Mouse (Mus musculus) midbrain, embryonic 11.5 days (tissue): ENCODE measurements at regions not wholly inside any gene's neighbourhood (a gene's known extent, or its start where the extent isn't known, plus 50 kb on each side); places are given as distances from the start of the nearest gene placed in this dataset.

Experiments used
- ATAC-seq: fragments of 200-750 bp; cut with Nextera tagmentation; 2 replicates; pipeline ENCODE4 v1.8.0; 2017; ENCODE audit warnings: moderate TSS enrichment, moderate library complexity; ENCODE audit not compliant: low FRiP score
- DNase-seq: peaks from one replicate; pipeline ENCODE4 v3.0.0; 2015; ENCODE audit warnings: low spot score; ENCODE audit errors: missing footprints
- H3K27ac ChIP-seq: fragments of 300-500 bp; sonication (generic); 2 replicates; pipeline ENCODE4 v1.5.1; 2014; ENCODE audit warnings: low read depth, low read length
- H3K27me3 ChIP-seq: fragments of 300-500 bp; sonication (generic); 2 replicates; pipeline ENCODE4 v1.6.1; 2014; ENCODE audit warnings: mild to moderate bottlenecking, low read length, moderate library complexity, mixed read lengths; ENCODE audit not compliant: control insufficient read depth, insufficient read depth
- H3K36me3 ChIP-seq: fragments of 300-500 bp; sonication (generic); 2 replicates; pipeline ENCODE4 v1.6.1; 2014; ENCODE audit warnings: mild to moderate bottlenecking, low read length, moderate library complexity, mixed read lengths; ENCODE audit not compliant: control insufficient read depth, insufficient read depth
- H3K4me1 ChIP-seq: fragments of 300-500 bp; sonication (generic); 2 replicates; pipeline ENCODE4 v1.6.1; 2014; ENCODE audit warnings: low read length; ENCODE audit not compliant: control insufficient read depth, insufficient read depth
- H3K4me2 ChIP-seq: fragments of 300-500 bp; sonication (generic); 2 replicates; pipeline ENCODE4 v1.6.1; 2014; ENCODE audit warnings: mild to moderate bottlenecking, moderate library complexity
- H3K4me3 ChIP-seq: fragments of 300-500 bp; sonication (generic); 2 replicates; pipeline ENCODE4 v1.5.1; 2014; ENCODE audit warnings: low read depth, low read length
- H3K9ac ChIP-seq: fragments of 300-500 bp; sonication (generic); 2 replicates; pipeline ENCODE4 v1.6.1; 2014; ENCODE audit warnings: low read length
- H3K9me3 ChIP-seq: fragments of 300-500 bp; sonication (generic); 2 replicates; pipeline ENCODE4 v1.6.1; 2016; ENCODE audit warnings: low read length; ENCODE audit not compliant: control insufficient read depth
- WGBS: fragments of 180-500 bp; shearing (Covaris S2); extraction: QIAGEN DNeasy Blood & Tissue Kit; methylation state at CpG from one replicate; pipeline ENCODE4 v1.1.7; 2014; 5-methylcytosine and 5-hydroxymethylcytosine counted together

DNA sequence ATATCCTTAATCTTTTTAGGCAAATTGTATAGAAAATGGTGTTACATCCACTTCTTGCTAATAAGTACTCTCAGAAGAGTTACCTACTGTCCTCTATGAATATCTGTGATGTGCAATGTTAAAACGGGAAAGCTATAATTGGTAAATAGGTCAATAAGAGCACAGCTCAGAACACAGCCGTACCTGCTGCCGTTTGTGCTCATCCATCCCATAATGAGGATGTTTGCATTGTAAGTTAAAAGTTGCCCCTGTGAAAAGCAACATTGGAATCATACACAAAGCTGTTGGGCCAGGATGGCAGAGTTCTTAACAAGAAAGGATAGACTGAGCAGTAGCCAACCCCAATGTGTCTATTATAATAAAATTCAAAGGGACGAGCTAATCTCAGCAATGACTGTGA is 476.6 kb downstream of the Ptprc start:
- peaks cover 10% of the 10 kb centered on the region for H3K4me1 ChIP-seq
- no peak overlapping the region for H3K9ac ChIP-seq
- H3K27me3 ChIP-seq, result no peaks in the 10 kb centered on the region
- H3K27ac ChIP-seq, result no peak overlapping the region
- no peaks in the 10 kb centered on the region for H3K9me3 ChIP-seq
- ATAC-seq (no peak), DNase-seq (no peak)
- H3K4me3 ChIP-seq, result no peak overlapping the region
- 92% methylated on average over 4 of the region's 4 CpGs for WGBS
- no peaks in the 10 kb centered on the region for H3K36me3 ChIP-seq
- no peak overlapping the region for H3K4me2 ChIP-seq

DNA sequence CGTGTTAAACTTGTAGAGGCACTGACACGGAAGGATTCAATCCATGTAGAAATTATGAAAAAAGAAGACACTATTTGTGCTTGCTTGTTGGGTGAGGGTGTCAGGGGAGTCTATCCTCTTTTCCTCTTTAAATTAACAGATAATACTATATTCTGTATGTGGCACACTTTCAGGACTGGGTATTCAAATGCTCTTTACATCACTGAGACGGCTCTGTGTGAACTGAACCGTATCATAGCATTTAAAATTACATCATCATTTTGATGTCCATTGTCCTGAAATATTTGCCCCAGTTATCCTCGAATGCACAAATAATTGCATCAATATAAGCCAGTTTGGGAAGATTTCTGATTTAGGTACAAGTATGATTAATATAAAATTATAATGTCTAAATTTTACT is 478.2 kb downstream of the Ptprc start:
- no peak overlapping the region for H3K4me2 ChIP-seq
- 62% methylated on average over 5 of the region's 5 CpGs for WGBS
- DNase-seq (no peak), ATAC-seq (no peak; the same call in 1 of the 2 replicates)
- H3K4me1 ChIP-seq, result peaks cover 10% of the 10 kb centered on the region
- no peaks in the 10 kb centered on the region for H3K27me3 ChIP-seq
- no peaks in the 10 kb centered on the region for H3K36me3 ChIP-seq
- H3K4me3 ChIP-seq, result no peak overlapping the region
- no peaks in the 10 kb centered on the region for H3K9me3 ChIP-seq
- no peak overlapping the region for H3K9ac ChIP-seq
- H3K27ac ChIP-seq, result peak overlapping the region; percentile 40

DNA sequence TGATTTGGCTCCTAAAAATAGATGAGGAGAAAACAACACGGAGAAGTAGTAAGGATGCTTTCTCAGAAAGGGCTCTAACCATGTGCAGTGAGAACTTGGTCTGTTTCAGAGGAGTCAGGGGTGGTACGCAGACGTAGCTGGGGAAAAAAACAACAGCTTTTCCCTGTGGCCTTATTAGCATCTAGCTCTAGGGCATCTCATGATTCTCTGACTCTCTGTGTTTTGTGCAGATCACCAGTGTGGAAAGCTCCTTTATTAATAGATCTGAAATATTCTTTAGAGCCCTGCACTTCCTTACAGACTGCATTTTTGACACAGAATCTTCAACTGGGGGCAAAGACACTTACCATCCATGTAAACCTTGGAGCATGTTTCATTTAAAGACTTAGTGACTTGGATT is 478.7 kb downstream of the Ptprc start:
- Histone ChIP-seq H3K36me3 (no peaks in the 10 kb centered on the region), H3K27me3 (no peaks in the 10 kb centered on the region), H3K4me1 (peaks cover 10% of the 10 kb centered on the region), H3K27ac (peak overlapping the region; percentile 40), H3K4me3 (no peak overlapping the region), H3K4me2 (no peak overlapping the region), H3K9ac (no peak overlapping the region), H3K9me3 (no peaks in the 10 kb centered on the region)
- ATAC-seq, result peak; percentile 63; the same call in 1 of the 2 replicates
- DNase-seq, result peak; percentile 91
- 46% methylated on average over 3 of the region's 3 CpGs for WGBS

DNA sequence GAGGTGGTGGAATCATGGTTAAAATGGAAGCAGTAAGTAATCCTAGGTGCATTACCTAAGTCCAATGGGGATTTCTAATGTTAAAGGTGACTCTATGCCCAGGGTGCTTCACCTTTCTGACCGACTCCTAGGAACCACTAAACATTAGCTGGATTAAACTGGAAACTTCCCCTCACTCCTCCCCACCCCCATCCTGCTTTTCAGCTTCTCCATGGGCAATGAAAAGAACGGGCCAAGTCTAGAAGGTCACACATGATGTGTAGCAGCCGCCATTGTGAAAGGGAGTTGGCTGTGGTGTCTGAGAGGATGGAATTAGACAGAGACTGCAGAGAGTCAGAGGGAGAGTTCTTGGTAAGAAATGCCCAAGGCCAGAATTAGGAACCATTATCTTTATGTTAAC is 479.8 kb downstream of the Ptprc start:
- WGBS, result 63% methylated on average over 3 of the region's 3 CpGs
- no peak for ATAC-seq

DNA sequence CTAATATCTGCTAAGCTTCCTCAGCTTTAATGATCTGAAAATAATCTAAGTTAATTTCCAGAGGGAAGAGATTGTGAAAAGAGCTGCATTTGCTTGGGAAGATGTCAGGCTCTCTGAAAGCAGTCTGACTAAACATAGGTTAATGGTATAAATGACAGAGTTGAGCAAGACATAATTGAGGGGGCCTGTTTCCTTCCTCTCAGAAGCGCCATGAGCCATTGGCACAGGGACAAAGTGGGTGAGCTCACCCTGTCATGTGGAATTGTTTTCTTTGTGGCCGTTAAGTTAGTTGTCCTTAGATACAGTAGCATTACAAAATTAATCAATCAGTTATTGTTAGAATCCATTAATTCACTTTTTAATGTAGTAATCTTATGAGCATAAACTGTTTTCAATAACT is 483.0 kb downstream of the Ptprc start:
- Histone ChIP-seq H3K4me3 (no peak overlapping the region), H3K4me1 (peaks cover 10% of the 10 kb centered on the region), H3K9me3 (no peaks in the 10 kb centered on the region), H3K27ac (no peak overlapping the region), H3K27me3 (no peaks in the 10 kb centered on the region), H3K36me3 (no peaks in the 10 kb centered on the region), H3K9ac (no peak overlapping the region), H3K4me2 (no peak overlapping the region)
- ATAC-seq (no peak), DNase-seq (no peak)
- 93% methylated on average over 2 of the region's 2 CpGs for WGBS

More for the DNA sequence above, 479.8 kb downstream of the Ptprc start:
- Histone ChIP-seq H3K4me1 (peaks cover 10% of the 10 kb centered on the region), H3K27ac (no peak overlapping the region), H3K27me3 (no peaks in the 10 kb centered on the region), H3K9me3 (no peaks in the 10 kb centered on the region), H3K4me2 (no peak overlapping the region), H3K4me3 (no peak overlapping the region), H3K9ac (no peak overlapping the region), H3K36me3 (no peaks in the 10 kb centered on the region)
- DNase-seq, result no peak

DNA sequence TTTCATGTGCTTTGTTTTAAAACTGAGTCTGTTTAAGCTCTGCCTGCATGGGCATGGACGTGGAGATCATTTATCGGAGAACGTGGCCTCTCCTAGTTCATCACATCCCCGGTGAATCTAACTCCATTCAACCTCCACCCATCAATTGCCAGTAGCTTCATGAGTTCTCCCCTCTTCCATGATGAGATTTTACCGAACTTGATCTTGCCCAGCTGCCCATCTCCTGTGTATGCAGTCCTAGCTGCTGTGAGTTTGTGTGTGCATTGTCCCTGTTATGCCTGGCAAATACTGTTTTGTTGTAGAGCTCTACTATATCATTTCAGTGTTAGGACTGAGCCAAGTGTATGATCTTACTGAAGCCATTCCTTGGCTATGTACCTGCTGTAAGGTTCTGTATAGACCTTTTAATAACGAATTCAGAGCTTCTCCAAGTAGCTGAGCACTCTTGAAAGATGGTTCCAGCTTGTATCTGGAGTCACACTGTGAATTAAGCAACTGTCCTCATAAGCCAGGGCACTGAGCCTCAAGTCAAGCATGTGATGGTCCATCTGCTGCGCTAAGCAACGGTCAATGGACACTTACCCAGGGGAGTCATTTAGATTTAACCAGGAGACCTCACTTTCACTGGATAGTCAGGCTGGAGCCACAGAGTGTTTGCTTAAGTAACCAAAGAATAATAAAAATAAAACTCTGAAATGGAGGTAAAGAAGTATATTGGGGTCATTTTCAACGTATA is 484.5 kb downstream of the Ptprc start:
- Histone ChIP-seq H3K36me3 (no peaks in the 10 kb centered on the region), H3K4me1 (no peaks in the 10 kb centered on the region)

DNA sequence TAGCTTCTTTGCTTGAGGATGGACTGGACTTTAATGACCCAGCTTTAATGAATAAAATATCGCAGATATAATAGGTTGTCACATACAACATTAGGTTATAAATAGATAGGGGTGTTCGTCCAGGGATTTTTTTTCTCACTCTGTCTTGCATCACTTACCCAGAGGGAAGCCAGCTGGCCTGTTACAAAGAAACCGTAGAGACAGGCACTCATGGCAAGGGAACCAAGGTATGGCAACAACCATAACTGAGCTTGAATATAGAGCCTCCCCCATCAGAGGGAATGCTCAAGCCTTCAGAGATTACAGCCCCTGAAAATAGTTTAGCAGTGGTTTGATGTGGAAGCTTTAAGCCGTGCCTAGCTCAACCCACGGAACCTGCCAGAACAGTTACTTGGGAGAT is 504.9 kb downstream of the Ptprc start:
- 90% methylated on average over 5 of the region's 5 CpGs for WGBS
- Histone ChIP-seq H3K4me1 (no peaks in the 10 kb centered on the region), H3K27me3 (no peaks in the 10 kb centered on the region), H3K27ac (no peak overlapping the region), H3K9ac (no peak overlapping the region), H3K4me2 (no peak overlapping the region), H3K4me3 (no peak overlapping the region), H3K9me3 (no peaks in the 10 kb centered on the region), H3K36me3 (no peaks in the 10 kb centered on the region)
- ATAC-seq, result no peak
- no peak for DNase-seq

More for the DNA sequence above, 484.5 kb downstream of the Ptprc start:
- no peak overlapping the region for H3K4me2 ChIP-seq
- H3K9ac ChIP-seq, result no peak overlapping the region
- DNase-seq (no peak), ATAC-seq (no peak)
- H3K27ac ChIP-seq, result no peak overlapping the region
- no peaks in the 10 kb centered on the region for H3K27me3 ChIP-seq
- no peaks in the 10 kb centered on the region for H3K9me3 ChIP-seq
- no peak overlapping the region for H3K4me3 ChIP-seq
- 87% methylated on average over 9 of the region's 9 CpGs for WGBS

DNA sequence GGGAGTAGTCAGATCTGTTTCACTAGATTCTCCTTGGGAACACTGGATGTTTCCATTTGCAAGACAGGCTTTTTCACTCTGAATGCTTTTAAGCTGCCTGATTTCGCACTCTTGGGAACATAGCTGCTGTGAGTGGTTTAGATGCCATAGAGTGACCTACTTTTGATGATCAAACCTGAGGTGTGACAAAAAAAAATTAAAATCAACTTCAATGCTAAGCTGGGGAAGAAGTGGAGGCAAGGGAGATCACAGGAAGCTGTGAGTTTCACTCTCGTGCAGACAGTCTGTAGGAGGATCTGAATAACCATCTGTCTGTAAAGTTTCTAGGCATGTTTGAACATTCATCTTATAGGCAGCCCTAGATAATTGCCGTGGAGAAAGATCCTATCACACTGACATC is 505.7 kb downstream of the Ptprc start:
- WGBS, result 90% methylated on average over 3 of the region's 3 CpGs
- ATAC-seq (no peak), DNase-seq (no peak)

DNA sequence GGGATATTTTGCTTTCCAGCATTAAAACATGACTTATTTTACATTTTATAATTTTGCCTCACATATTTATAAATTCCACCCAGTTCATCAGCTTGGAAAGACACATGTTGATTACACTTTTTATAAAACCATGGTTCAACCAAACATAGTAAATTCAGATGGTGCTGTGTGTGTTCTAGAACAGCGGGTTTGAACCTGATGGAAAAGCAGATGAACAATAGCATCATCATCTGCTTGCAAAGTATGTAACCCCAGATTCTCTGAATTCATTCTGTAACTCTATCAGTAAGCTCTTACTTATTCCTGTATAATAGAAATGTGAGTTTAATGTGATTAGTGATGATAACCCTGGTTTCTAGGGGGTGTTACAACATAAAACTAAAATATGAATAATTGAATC is 517.4 kb downstream of the Ptprc start:
- 95% methylated on average over 1 of the region's 1 CpGs for WGBS
- Histone ChIP-seq H3K4me2 (no peak overlapping the region), H3K4me3 (no peak overlapping the region), H3K4me1 (peaks cover 5% of the 10 kb centered on the region), H3K9me3 (no peaks in the 10 kb centered on the region), H3K36me3 (no peaks in the 10 kb centered on the region), H3K9ac (no peak overlapping the region), H3K27ac (no peak overlapping the region), H3K27me3 (no peaks in the 10 kb centered on the region)
- DNase-seq (peak; percentile 69), ATAC-seq (no peak)

More for the DNA sequence above, 505.7 kb downstream of the Ptprc start:
- H3K27me3 ChIP-seq, result no peaks in the 10 kb centered on the region
- no peak overlapping the region for H3K4me2 ChIP-seq
- H3K4me3 ChIP-seq, result no peak overlapping the region
- H3K9me3 ChIP-seq, result no peaks in the 10 kb centered on the region
- no peak overlapping the region for H3K27ac ChIP-seq
- H3K9ac ChIP-seq, result no peak overlapping the region
- no peaks in the 10 kb centered on the region for H3K36me3 ChIP-seq
- H3K4me1 ChIP-seq, result no peaks in the 10 kb centered on the region
